Mouse (Mus musculus) G1E (cell line): ENCODE measurements around the gene Gm10181.

ENCODE experiments used
- CTCF ChIP-seq: IDR thresholded peaks from 2 replicates; pipeline ENCODE4 v1.5.1; 2012; ENCODE audit warnings: low read depth, low read length, inconsistent platforms, mixed read lengths
- GATA1 ChIP-seq: IDR thresholded peaks from 2 replicates; pipeline ENCODE4 v1.6.1; 2012; ENCODE audit warnings: borderline replicate concordance, low read length, inconsistent platforms, mixed read lengths
- POLR2AphosphoS5 ChIP-seq: IDR thresholded peaks from 2 replicates; pipeline ENCODE4 v1.6.1; 2012; ENCODE audit warnings: low read depth, low read length, inconsistent platforms; ENCODE audit not compliant: insufficient replicate concordance
- TAL1 ChIP-seq: conservative IDR thresholded peaks from 2 replicates; pipeline ENCODE4 v1.6.1; 2012; ENCODE audit warnings: low read depth, low read length, inconsistent platforms, mixed read lengths

DNA sequence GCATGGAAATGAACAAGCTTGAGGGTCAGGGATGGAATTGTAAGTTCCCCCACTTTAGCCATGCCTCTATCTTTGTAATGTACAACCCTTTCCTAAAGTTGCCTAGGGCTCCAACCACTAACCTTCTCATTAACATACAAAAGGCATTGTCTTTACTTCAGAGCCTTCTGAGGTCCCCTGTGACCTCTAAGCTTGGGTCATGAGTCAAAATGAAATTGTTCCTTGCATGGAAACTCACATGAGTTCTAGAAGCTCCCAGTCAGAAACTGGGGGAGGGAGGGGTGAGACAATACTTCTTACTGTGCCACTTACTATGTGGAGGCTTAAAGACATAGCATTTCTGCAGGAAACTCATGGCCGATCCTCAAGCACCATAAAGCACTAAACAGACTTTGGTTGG lies 16.6 kb upstream of the Gm10181 start:
- no peak for TF ChIP-seq TAL1
- no peak for TF ChIP-seq GATA1
- TF ChIP-seq CTCF: no peak
- no peak for TF ChIP-seq POLR2AphosphoS5
